Mouse (Mus musculus): ENCODE results near the gene Nlgn2. TPM values are rescaled to one million over a fixed set of nuclear protein-coding genes. Genes with fewer than 3 reads are reported as not detected.
"Not testable (repeated sequence)": the region's sequence is repeated elsewhere in the genome, so short reads cannot be mapped to it uniquely, and the experiment has no call there.

The Nlgn2 gene
- total RNA-seq, 4 experiments from 2014 or later = 189 to 200 (median 199) TPM

GRCm38 (mm10) chr11:69864138-69864860 lies 26.7 kb upstream of the Nlgn2 start:
- DNase-seq (ENCODE audit: low spot score in 2 of 2) = no peak

GRCm38 (mm10) chr11:69863729-69864128 lies 26.1 kb upstream of the Nlgn2 start:
- DNase-seq (ENCODE audit: low spot score in 2 of 2) = not testable (repeated sequence)

- DNase-seq (ENCODE audit: low spot score in 2 of 2) = no peak
Observed at GRCm38 (mm10) chr11:69858113-69858998, 20.8 kb upstream of the Nlgn2 start, which contains the start of gene Tnk1. TSS of gene Tnk1 (minus strand) at chr11:69858730.

- no peak for DNase-seq (ENCODE audit: low spot score in 2 of 2)
Observed at GRCm38 (mm10) chr11:69855347-69855746, 17.8 kb upstream of the Nlgn2 start.

GRCm38 (mm10) chr11:69854680-69855079 lies 17.1 kb upstream of the Nlgn2 start:
- DNase-seq (ENCODE audit: low spot score in 2 of 2) = no peak

- DNase-seq (ENCODE audit: low spot score in 2 of 2) = no peak
Observed at GRCm38 (mm10) chr11:69853994-69854393, 16.4 kb upstream of the Nlgn2 start.

- DNase-seq (ENCODE audit: low spot score in 2 of 2) = no peak
Observed at GRCm38 (mm10) chr11:69850754-69851153, 13.2 kb upstream of the Nlgn2 start.

GRCm38 (mm10) chr11:69849884-69850283 lies 12.3 kb upstream of the Nlgn2 start:
- DNase-seq (ENCODE audit: low spot score in 2 of 2) = no peak

- DNase-seq (ENCODE audit: low spot score in 2 of 2) = no peak
Observed at GRCm38 (mm10) chr11:69849128-69849527, 11.5 kb upstream of the Nlgn2 start.

GRCm38 (mm10) chr11:69848021-69848420 lies 10.4 kb upstream of the Nlgn2 start:
- no peak for DNase-seq (ENCODE audit: low spot score in 2 of 2)

GRCm38 (mm10) chr11:69846738-69847688 lies 9.4 kb upstream of the Nlgn2 start:
- DNase-seq (ENCODE audit: low spot score in 2 of 2) = no peak

- peak; percentile 71 to 83 for DNase-seq (ENCODE audit: low spot score in 2 of 2)
Observed at GRCm38 (mm10) chr11:69846198-69846680, 8.7 kb upstream of the Nlgn2 start, which contains the start of gene Plscr3. TSS of gene Plscr3 (plus strand) at chr11:69846376.

- no peak for DNase-seq (ENCODE audit: low spot score in 2 of 2)
Observed at GRCm38 (mm10) chr11:69838714-69839104, 1.1 kb upstream of the Nlgn2 start.

- DNase-seq (ENCODE audit: low spot score in 2 of 2) = peak; percentile 97 to 99
Observed at GRCm38 (mm10) chr11:69837952-69838713, 549 bp upstream of the Nlgn2 start, which contains the start of gene Tmem256. TSS of gene Tmem256 (plus strand) at chr11:69838514.

GRCm38 (mm10) chr11:69836703-69837576 lies 644 bp downstream of the Nlgn2 start:
- peak; percentile 31 to 37 for DNase-seq (ENCODE audit: low spot score in 2 of 2)

GRCm38 (mm10) chr11:69835966-69836335 lies 1.6 kb downstream of the Nlgn2 start:
- DNase-seq (ENCODE audit: low spot score in 2 of 2) = no peak

- DNase-seq (ENCODE audit: low spot score in 2 of 2) = no peak
Observed at GRCm38 (mm10) chr11:69835326-69835965, 2.1 kb downstream of the Nlgn2 start.

- DNase-seq (ENCODE audit: low spot score in 2 of 2) = no peak
Observed at GRCm38 (mm10) chr11:69834001-69834549, 3.5 kb downstream of the Nlgn2 start.

Measured in layer of hippocampus, adult 8-10 months (tissue).